Mouse (Mus musculus) stomach, postnatal 0 days (tissue): ENCODE results near the gene 4930415O20Rik. TPM values are rescaled to one million over a fixed set of nuclear protein-coding genes. Genes with fewer than 3 reads are reported as not detected.
A peak's percentile ranks its signal among the peaks of the same experiment; 100 is the strongest.

Source experiments
- ATAC-seq: fragments of 200-750 bp; cut with Nextera tagmentation; 2 replicates; pipeline ENCODE4 v1.8.0; 2017; ENCODE audit not compliant: low FRiP score, low TSS enrichment
- DNase-seq: peaks from one replicate; pipeline ENCODE4 v3.0.0-alpha.2; 2016; ENCODE audit warnings: low spot score
- H3K27ac ChIP-seq: fragments of 300-500 bp; sonication (generic); replicated peaks from 2 replicates; pipeline ENCODE4 v1.5.1; 2014; ENCODE audit warnings: mild to moderate bottlenecking, control low read depth
- H3K27me3 ChIP-seq: fragments of 300-500 bp; sonication (generic); 2 replicates; pipeline ENCODE4 v1.6.1; 2014; ENCODE audit warnings: low read length; ENCODE audit not compliant: control insufficient read depth, insufficient read depth
- H3K36me3 ChIP-seq: fragments of 300-500 bp; sonication (generic); 2 replicates; pipeline ENCODE4 v1.6.1; 2014; ENCODE audit warnings: low read length, mixed read lengths; ENCODE audit not compliant: control insufficient read depth, insufficient read depth
- H3K4me1 ChIP-seq: fragments of 300-500 bp; sonication (generic); replicated peaks from 2 replicates; pipeline ENCODE4 v1.6.1; 2014; ENCODE audit warnings: antibody characterized with exemption; ENCODE audit not compliant: control insufficient read depth, insufficient read depth
- H3K4me2 ChIP-seq: fragments of 300-500 bp; sonication (generic); replicated peaks from 2 replicates; pipeline ENCODE4 v1.6.1; 2014; ENCODE audit warnings: low read depth, mild to moderate bottlenecking, control low read depth, moderate library complexity
- H3K4me3 ChIP-seq: fragments of 300-500 bp; sonication (generic); 2 replicates; pipeline ENCODE4 v1.5.1; 2014; ENCODE audit warnings: low read depth, low read length, control low read depth
- H3K9ac ChIP-seq: fragments of 300-500 bp; sonication (generic); 2 replicates; pipeline ENCODE4 v1.6.1; 2014; ENCODE audit warnings: mild to moderate bottlenecking, low read length, control low read depth, mixed read lengths
- H3K9me3 ChIP-seq: fragments of 300-500 bp; sonication (generic); 2 replicates; pipeline ENCODE4 v1.6.1; 2016; ENCODE audit warnings: low read length; ENCODE audit not compliant: control insufficient read depth
- CTCF ChIP-seq: IDR thresholded peaks from 2 replicates; pipeline ENCODE4 v1.5.1; 2016; ENCODE audit warnings: antibody characterized with exemption, low read depth, mild to moderate bottlenecking, moderate library complexity
- EP300 ChIP-seq: optimal IDR thresholded peaks from 2 replicates; pipeline ENCODE3; 2016; ENCODE audit warnings: antibody characterized with exemption
- WGBS: fragments of 180-500 bp; shearing (Covaris S2); extraction: QIAGEN DNeasy Blood & Tissue Kit; methylation state at CpG from one replicate; pipeline ENCODE4 v1.1.7; 2014; 5-methylcytosine and 5-hydroxymethylcytosine counted together
- polyA plus RNA-seq: library from polyadenylated mRNA; unstranded; fragments of >200 nt; fragmentation: Nextera tagmentation; extraction: Ambion mirVana; gene quantifications from 2 replicates; pipeline ENCODE4 v1.2.1, GENCODE M21; 2015

4930415O20Rik gene
- polyA plus RNA-seq, 1 experiment from 2014 or later = 0.36 TPM

DNA sequence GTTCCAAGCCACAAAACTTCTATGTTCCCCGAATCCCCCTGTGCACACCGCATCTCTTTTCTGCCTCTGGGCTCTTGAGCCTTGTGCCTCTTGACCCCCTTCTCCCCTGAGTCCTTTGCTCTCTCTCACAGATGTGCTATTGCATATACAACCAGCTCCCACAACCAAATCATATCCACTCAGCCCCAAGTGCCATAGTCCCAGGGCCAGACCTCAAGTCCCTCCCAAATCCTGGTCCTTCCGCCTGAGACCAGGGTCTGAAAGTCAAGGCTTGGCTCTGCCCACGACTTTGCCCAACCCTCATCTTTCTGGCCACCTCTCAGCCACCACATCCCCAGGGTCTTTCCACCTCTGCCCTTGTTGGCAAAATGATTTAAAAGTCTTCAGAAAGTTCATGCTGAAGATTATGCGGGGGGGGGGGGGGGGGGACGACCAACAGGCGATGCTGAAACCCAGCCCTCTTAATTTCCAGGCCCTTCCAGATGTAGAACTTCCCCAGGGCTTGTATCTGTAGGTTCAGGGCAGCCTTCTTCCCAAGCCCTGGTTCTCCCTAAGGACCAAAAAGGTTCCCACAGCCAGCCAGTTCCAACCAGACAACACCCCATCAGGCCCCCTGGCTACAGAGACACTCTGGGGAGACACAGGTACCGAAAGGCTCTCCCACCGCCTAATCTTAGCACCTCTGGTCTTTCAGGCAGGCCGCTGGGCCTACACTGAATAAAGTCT lies 37.4 kb downstream of the 4930415O20Rik start:
- TF ChIP-seq EP300 (no peak), CTCF (no peak)
- WGBS = 8% methylated on average over 8 of the region's 10 CpGs
- Histone ChIP-seq H3K4me1 (no peaks in the 10 kb centered on the region; the same call in 1 of the 2 replicates), H3K36me3 (peaks cover 5% of the 10 kb centered on the region), H3K4me2 (peak overlapping the region; percentile 92), H3K9ac (peak overlapping the region; percentile 92), H3K27ac (peak overlapping the region; percentile 97), H3K9me3 (no peaks in the 10 kb centered on the region), H3K27me3 (no peaks in the 10 kb centered on the region), H3K4me3 (peak overlapping the region; percentile 91)
- DNase-seq (no peak), ATAC-seq (no peak)

GRCm38 (mm10) chr15:98608784-98609250 lies 38.0 kb downstream of the 4930415O20Rik start:
- ATAC-seq = peak; percentile 25; the same call in 1 of the 2 replicates
- H3K9me3 ChIP-seq = no peaks in the 10 kb centered on the region
- no peaks in the 10 kb centered on the region for H3K27me3 ChIP-seq
- TF ChIP-seq EP300 (no peak), CTCF (no peak)
- WGBS = 4% methylated on average over 9 of the region's 26 CpGs
- peak overlapping the region; percentile 91 for H3K4me3 ChIP-seq
- no peaks in the 10 kb centered on the region for H3K4me1 ChIP-seq
- peak; percentile 67 for DNase-seq
- peak overlapping the region; percentile 92 for H3K9ac ChIP-seq
- H3K27ac ChIP-seq = peak overlapping the region; percentile 97
- H3K36me3 ChIP-seq = peaks cover 2% of the 10 kb centered on the region
- peak overlapping the region; percentile 92 for H3K4me2 ChIP-seq

GRCm38 (mm10) chr15:98609331-98610130 lies 38.7 kb downstream of the 4930415O20Rik start, which contains the start of gene Adcy6:
Adcy6 (minus strand) TSS chr15:98610076.
- DNase-seq (peak; percentile 93), ATAC-seq (peak; percentile 87)
- H3K27ac ChIP-seq = peak within 1 kb of the TSS; percentile 97
- H3K9me3 ChIP-seq = no peaks in the 10 kb centered on the region
- H3K4me3 ChIP-seq = peak within 1 kb of the TSS; percentile 91
- no peaks in the 10 kb centered on the region for H3K27me3 ChIP-seq
- H3K4me2 ChIP-seq = peak within 1 kb of the TSS; percentile 92
- peak within 1 kb of the TSS; percentile 92 for H3K9ac ChIP-seq
- TF ChIP-seq EP300 (peak; percentile 62), CTCF (no peak)
- no peaks in the 10 kb centered on the region for H3K4me1 ChIP-seq
- no peaks in the 10 kb centered on the region for H3K36me3 ChIP-seq
- WGBS = under 1% methylated on average over 56 of the region's 75 CpGs

DNA sequence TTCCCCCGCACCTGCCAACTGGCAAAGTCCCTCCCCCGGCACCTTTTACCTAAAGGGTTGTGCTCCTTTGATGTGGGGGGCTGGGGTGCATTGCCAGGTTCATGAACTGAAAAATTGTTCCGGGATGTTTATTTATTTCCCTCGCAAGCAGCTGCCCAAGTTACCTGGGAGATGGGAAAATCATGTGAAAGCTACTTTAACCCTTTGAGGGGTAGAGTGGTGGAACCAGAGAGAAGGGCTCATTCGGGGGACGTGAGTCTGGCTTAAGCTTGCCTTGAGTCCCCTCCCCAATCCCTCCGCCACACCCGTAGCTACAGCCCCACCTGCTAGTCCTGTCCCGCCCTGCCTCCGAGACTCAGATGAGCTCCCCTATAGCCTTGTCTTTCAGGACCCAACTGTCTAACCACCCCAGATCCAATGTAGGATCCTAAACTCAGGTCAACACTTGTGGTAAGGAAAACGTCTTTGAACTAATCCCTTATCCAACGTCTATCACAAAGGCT lies 39.4 kb downstream of the 4930415O20Rik start:
- WGBS = 4% methylated on average over 12 of the region's 12 CpGs
- DNase-seq = no peak
- Histone ChIP-seq H3K4me3 (peak overlapping the region; percentile 91), H3K9me3 (no peaks in the 10 kb centered on the region), H3K36me3 (no peaks in the 10 kb centered on the region), H3K4me1 (no peaks in the 10 kb centered on the region), H3K27ac (peak overlapping the region; percentile 97), H3K27me3 (no peaks in the 10 kb centered on the region), H3K9ac (peak overlapping the region; percentile 92), H3K4me2 (peak overlapping the region; percentile 92)
- TF ChIP-seq CTCF (no peak), EP300 (no peak)
- no peak for ATAC-seq

GRCm38 (mm10) chr15:98612229-98612628 lies 41.4 kb downstream of the 4930415O20Rik start:
- Histone ChIP-seq H3K27me3 (no peaks in the 10 kb centered on the region), H3K9ac (no peak overlapping the region), H3K4me1 (no peaks in the 10 kb centered on the region; the same call in 1 of the 2 replicates), H3K4me2 (no peak overlapping the region), H3K27ac (no peak overlapping the region), H3K9me3 (no peaks in the 10 kb centered on the region), H3K4me3 (no peak overlapping the region), H3K36me3 (no peaks in the 10 kb centered on the region)
- TF ChIP-seq CTCF = no peak
- no peak for TF ChIP-seq EP300
- ATAC-seq (no peak), DNase-seq (no peak)
- WGBS = 91% methylated on average over 3 of the region's 3 CpGs
